Mouse (Mus musculus) hindbrain, postnatal 0 days (tissue): ENCODE results near the gene Sema5b. TPM values are rescaled to one million over a fixed set of nuclear protein-coding genes. Genes with fewer than 3 reads are reported as not detected.

ENCODE experiments used
- ATAC-seq: fragments of 200-750 bp; cut with Nextera tagmentation; 2 replicates; pipeline ENCODE4 v1.8.0; 2017; ENCODE audit warnings: mild to moderate bottlenecking, moderate TSS enrichment, moderate library complexity
- DNase-seq: peaks from one replicate; pipeline ENCODE4 v3.0.0-alpha.2; 2015; ENCODE audit warnings: low spot score
- H3K27ac ChIP-seq: fragments of 300-500 bp; sonication (generic); 2 replicates; pipeline ENCODE4 v1.5.1; 2014; ENCODE audit warnings: mild to moderate bottlenecking
- H3K27me3 ChIP-seq: fragments of 300-500 bp; sonication (generic); 2 replicates; pipeline ENCODE4 v1.6.1; 2014; ENCODE audit warnings: low read length, mixed read lengths; ENCODE audit not compliant: insufficient read depth
- H3K36me3 ChIP-seq: fragments of 300-500 bp; sonication (generic); 2 replicates; pipeline ENCODE4 v1.6.1; 2014; ENCODE audit warnings: low read length, mixed read lengths; ENCODE audit not compliant: insufficient read depth
- H3K4me1 ChIP-seq: fragments of 300-500 bp; sonication (generic); 2 replicates; pipeline ENCODE4 v1.6.1; 2014; ENCODE audit warnings: antibody characterized with exemption, low read length, mixed read lengths; ENCODE audit not compliant: insufficient read depth
- H3K4me2 ChIP-seq: fragments of 300-500 bp; sonication (generic); 2 replicates; pipeline ENCODE4 v1.6.1; 2014; ENCODE audit warnings: low read depth, mild to moderate bottlenecking, low read length, moderate library complexity, mixed read lengths
- H3K4me3 ChIP-seq: fragments of 300-500 bp; sonication (generic); 2 replicates; pipeline ENCODE4 v1.5.1; 2014; ENCODE audit warnings: low read length
- H3K9ac ChIP-seq: fragments of 300-500 bp; sonication (generic); replicated peaks from 2 replicates; pipeline ENCODE4 v1.6.1; 2014; ENCODE audit warnings: mild to moderate bottlenecking, low read length, moderate library complexity, mixed read lengths
- H3K9me3 ChIP-seq: fragments of 300-500 bp; sonication (generic); 2 replicates; pipeline ENCODE4 v1.6.1; 2016; ENCODE audit warnings: low read length, mixed read lengths
- CTCF ChIP-seq: IDR thresholded peaks from 2 replicates; pipeline ENCODE4 v1.5.1; 2016; ENCODE audit warnings: antibody characterized with exemption, control low read depth, low read depth
- WGBS: fragments of 180-500 bp; shearing (Covaris S2); extraction: QIAGEN DNeasy Blood & Tissue Kit; methylation state at CpG from one replicate; pipeline ENCODE4 v1.1.7; 2014; 5-methylcytosine and 5-hydroxymethylcytosine counted together
- polyA plus RNA-seq: library from polyadenylated mRNA; unstranded; fragments of >200 nt; fragmentation: Nextera tagmentation; extraction: Ambion mirVana; gene quantifications from 2 replicates; pipeline ENCODE4 v1.2.1, GENCODE M21; 2015
- total RNA-seq: library from RNA; depleted of rRNA; stranded (reverse); fragments of >200 nt; gene quantifications from 2 replicates; pipeline ENCODE4 v1.2.3, GENCODE M21; 2014

Sema5b gene
- total and polyA plus RNA-seq, 2 experiments from 2014 or later, result 14.8 to 37.0 TPM

- ATAC-seq (peak; percentile 52; the same call in 1 of the 2 replicates), DNase-seq (peak; percentile 73)
- Histone ChIP-seq H3K36me3 (no peaks in the 10 kb centered on the region), H3K4me2 (no peak overlapping the region), H3K9ac (no peak overlapping the region), H3K9me3 (no peaks in the 10 kb centered on the region), H3K4me3 (no peak overlapping the region), H3K27ac (no peak overlapping the region), H3K27me3 (no peaks in the 10 kb centered on the region), H3K4me1 (0 out of 2 replicates have a peak, but pooled peaks cover 6% of the 10 kb centered on the region)
- WGBS, result 36% methylated on average over 6 of the region's 6 CpGs
- no peak for TF ChIP-seq CTCF
These were observed 111.3 kb downstream of the Sema5b start for GRCm38 (mm10) chr16:35652206-35652605.

DNA sequence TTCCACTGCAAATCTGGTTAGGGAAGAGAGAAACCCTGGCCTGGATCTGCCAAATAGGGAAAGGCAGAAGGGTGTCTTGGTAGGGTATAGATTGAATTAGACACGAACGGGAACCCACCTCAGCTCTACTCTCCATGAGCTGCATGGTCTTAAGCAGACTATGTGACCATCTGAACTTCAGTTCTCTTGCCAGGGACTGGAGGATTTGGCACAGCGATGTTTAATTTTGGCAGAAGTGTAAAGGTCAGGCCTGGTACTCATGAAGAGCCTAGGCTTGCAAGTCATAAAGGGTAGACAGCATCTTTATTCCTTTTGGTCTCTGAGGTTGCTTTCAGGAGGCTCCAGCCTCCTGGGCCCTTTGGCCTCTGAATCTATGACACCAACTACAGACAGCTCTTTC is 111.8 kb downstream of the Sema5b start:
- Histone ChIP-seq H3K9me3 (no peaks in the 10 kb centered on the region), H3K9ac (no peak overlapping the region), H3K27me3 (no peaks in the 10 kb centered on the region), H3K36me3 (no peaks in the 10 kb centered on the region), H3K27ac (no peak overlapping the region), H3K4me1 (0 out of 2 replicates have a peak, but pooled peaks cover 6% of the 10 kb centered on the region), H3K4me3 (no peak overlapping the region), H3K4me2 (no peak overlapping the region)
- TF ChIP-seq CTCF, result no peak
- ATAC-seq, result no peak
- DNase-seq, result peak; percentile 13
- WGBS, result 56% methylated on average over 3 of the region's 3 CpGs

DNA sequence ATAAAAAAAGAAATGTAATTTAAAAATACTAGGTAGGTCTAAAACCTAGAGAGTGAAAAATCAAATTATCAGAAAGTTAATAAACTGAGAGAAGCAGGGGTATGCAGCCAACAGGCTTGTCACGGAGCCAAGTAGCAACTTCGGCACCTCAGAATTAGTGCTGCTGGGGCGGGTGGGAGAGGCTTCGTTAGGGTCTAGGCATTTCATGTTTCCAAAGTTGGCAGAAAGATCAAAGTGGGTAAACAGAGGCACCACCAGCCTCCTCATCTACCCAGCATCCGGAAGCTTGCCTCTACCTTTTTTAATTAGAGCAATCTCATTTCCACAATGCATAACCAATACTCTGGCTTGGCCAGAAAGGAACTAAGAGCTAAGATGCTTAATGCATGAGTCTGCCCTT is 113.0 kb downstream of the Sema5b start:
- H3K4me3 ChIP-seq, result no peak overlapping the region
- H3K27me3 ChIP-seq, result no peaks in the 10 kb centered on the region
- 0 out of 2 replicates have a peak, but pooled peaks cover 6% of the 10 kb centered on the region for H3K4me1 ChIP-seq
- WGBS, result 50% methylated on average over 5 of the region's 5 CpGs
- H3K9me3 ChIP-seq, result no peaks in the 10 kb centered on the region
- no peak overlapping the region for H3K4me2 ChIP-seq
- no peak for TF ChIP-seq CTCF
- no peak for DNase-seq
- H3K27ac ChIP-seq, result no peak overlapping the region
- ATAC-seq, result no peak
- no peaks in the 10 kb centered on the region for H3K36me3 ChIP-seq
- H3K9ac ChIP-seq, result no peak overlapping the region

DNA sequence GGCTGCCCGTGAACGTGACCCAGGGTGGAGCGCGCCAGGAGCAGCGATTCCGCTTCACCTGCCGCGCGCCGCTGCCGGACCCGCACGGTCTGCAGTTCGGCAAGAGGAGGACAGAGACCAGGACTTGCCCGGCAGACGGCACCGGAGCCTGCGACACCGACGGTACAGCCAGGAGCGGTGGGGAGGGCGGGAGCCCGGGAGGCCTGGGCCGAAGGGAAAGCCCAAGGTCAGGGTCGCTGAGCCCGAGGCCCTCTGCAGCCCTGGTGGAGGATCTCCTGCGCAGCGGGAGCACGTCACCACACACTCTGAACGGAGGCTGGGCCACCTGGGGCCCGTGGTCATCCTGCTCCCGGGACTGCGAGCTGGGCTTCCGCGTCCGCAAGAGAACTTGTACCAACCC is 119.3 kb downstream of the Sema5b start:
- WGBS, result 34% methylated on average over 36 of the region's 36 CpGs
- H3K27ac ChIP-seq, result no peak overlapping the region
- peak overlapping the region; percentile 40 for H3K4me2 ChIP-seq
- no peaks in the 10 kb centered on the region for H3K27me3 ChIP-seq
- TF ChIP-seq CTCF, result no peak
- no peak for DNase-seq
- no peak overlapping the region for H3K9ac ChIP-seq
- ATAC-seq, result no peak
- H3K9me3 ChIP-seq, result no peaks in the 10 kb centered on the region
- H3K36me3 ChIP-seq, result no peaks in the 10 kb centered on the region; the same call in 1 of the 2 replicates
- no peaks in the 10 kb centered on the region for H3K4me1 ChIP-seq
- H3K4me3 ChIP-seq, result peak overlapping the region; percentile 4; the same call in 1 of the 2 replicates

GRCm38 (mm10) chr16:35663831-35664414 is 123.0 kb downstream of the Sema5b start:
- ATAC-seq, result peak; percentile 61; the same call in 1 of the 2 replicates

GRCm38 (mm10) chr16:35664847-35665246 is 123.9 kb downstream of the Sema5b start:
- H3K27me3 ChIP-seq, result no peaks in the 10 kb centered on the region

More at GRCm38 (mm10) chr16:35663831-35664414, 123.0 kb downstream of the Sema5b start:
- H3K36me3 ChIP-seq, result no peaks in the 10 kb centered on the region; the same call in 1 of the 2 replicates
- WGBS, result 84% methylated on average over 9 of the region's 9 CpGs
- peak; percentile 16 for DNase-seq
- H3K9ac ChIP-seq, result no peak overlapping the region
- H3K4me2 ChIP-seq, result no peak overlapping the region
- H3K4me3 ChIP-seq, result no peak overlapping the region
- H3K27me3 ChIP-seq, result no peaks in the 10 kb centered on the region
- no peak overlapping the region for H3K27ac ChIP-seq
- no peaks in the 10 kb centered on the region for H3K4me1 ChIP-seq
- H3K9me3 ChIP-seq, result no peaks in the 10 kb centered on the region
- TF ChIP-seq CTCF, result no peak

DNA sequence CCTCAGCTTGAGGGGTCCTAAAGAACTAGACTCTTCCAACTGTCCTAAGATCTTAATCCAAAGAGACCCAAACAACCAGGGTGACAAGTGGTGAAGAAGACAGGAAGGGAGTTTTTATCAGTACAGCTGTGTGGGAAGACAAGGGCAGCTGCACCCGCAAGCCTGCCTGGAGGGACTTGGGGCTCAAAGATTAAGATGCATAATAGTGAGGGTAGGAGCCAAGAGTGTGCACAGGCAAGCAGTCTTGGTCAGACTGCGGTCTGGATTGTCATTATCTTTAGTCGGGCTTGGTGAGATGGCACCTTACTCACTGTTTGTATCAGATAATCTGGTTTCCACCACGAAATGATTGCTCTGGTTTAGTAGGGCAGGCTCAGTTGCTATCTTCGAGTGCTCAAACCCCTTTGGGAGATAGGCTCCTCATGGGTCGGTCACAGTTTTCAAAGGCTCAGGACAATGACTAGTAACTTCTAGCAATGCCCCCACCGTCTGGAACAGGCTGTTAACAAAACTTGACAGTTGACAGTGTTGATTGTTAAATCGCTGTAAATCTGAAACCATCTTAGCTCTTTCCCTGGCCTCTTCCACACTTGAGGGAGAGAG is 136.7 kb downstream of the Sema5b start:
- Histone ChIP-seq H3K27ac (no peak overlapping the region), H3K9ac (no peak overlapping the region), H3K27me3 (no peaks in the 10 kb centered on the region), H3K4me1 (no peaks in the 10 kb centered on the region), H3K4me3 (no peak overlapping the region), H3K9me3 (no peaks in the 10 kb centered on the region), H3K36me3 (no peaks in the 10 kb centered on the region), H3K4me2 (no peak overlapping the region)
- ATAC-seq, result no peak
- WGBS, result 77% methylated on average over 8 of the region's 8 CpGs
- TF ChIP-seq CTCF, result no peak
- no peak for DNase-seq

More at GRCm38 (mm10) chr16:35664847-35665246, 123.9 kb downstream of the Sema5b start:
- Histone ChIP-seq H3K4me3 (no peak overlapping the region), H3K9me3 (no peaks in the 10 kb centered on the region), H3K4me2 (no peak overlapping the region), H3K36me3 (no peaks in the 10 kb centered on the region; the same call in 1 of the 2 replicates), H3K27ac (no peak overlapping the region), H3K4me1 (no peaks in the 10 kb centered on the region), H3K9ac (no peak overlapping the region)
- 91% methylated on average over 4 of the region's 4 CpGs for WGBS
- no peak for TF ChIP-seq CTCF
- DNase-seq, result no peak
- ATAC-seq, result no peak
